Mouse (Mus musculus): ENCODE measurements around the gene Pip5k1c. TPM values are rescaled to one million over a fixed set of nuclear protein-coding genes. Genes with fewer than 3 reads are reported as not detected.

Pip5k1c gene
- total RNA-seq, 1 experiment: 27.3 TPM

DNA sequence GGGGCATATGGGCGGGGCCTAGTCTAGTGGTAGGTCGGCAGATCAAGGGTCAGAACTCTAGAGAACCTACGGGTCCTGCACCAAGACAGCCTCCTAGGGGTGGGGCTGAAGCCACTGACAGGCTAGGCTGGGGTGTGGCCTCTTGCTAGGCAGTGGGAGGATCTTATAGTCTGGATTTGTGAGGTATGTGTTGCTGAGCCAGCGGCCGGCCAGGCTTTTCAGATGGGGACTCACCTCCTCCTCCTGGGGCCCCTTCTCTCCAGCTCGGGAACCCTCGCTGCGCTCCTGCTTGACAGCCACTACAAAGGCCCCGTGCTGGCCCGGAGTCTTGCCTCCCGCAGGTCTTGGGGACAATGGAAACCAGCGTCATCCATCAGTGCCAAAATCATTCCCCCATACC lies 56.4 kb downstream of the Pip5k1c start:
- no peaks in the 10 kb centered on the region for H3K9me3 ChIP-seq (ENCODE audit: control insufficient read depth, insufficient read depth, low read depth, low read length)
- TF ChIP-seq ZNF384 (IDR thresholded peaks at IDR 0.05; ENCODE audit: low read depth, low read length): no peak
- no peak for TF ChIP-seq CHD2 (IDR thresholded peaks at IDR 0.05; ENCODE audit: low read depth, low read length)
- TF ChIP-seq MAFK (IDR thresholded peaks at IDR 0.05; ENCODE audit: insufficient read depth, low read depth, low read length): no peak
- TF ChIP-seq HCFC1 (IDR thresholded peaks at IDR 0.05; ENCODE audit: borderline replicate concordance, insufficient read depth, low read length): no peak
- no peak for TF ChIP-seq ZC3H11A (IDR thresholded peaks at IDR 0.05; ENCODE audit: borderline replicate concordance, low read depth, low read length)
- no peak overlapping the region; the same call in 1 of the 2 replicates for H3K9ac ChIP-seq (ENCODE audit: insufficient read depth, low read depth, low read length, poor library complexity, severe bottlenecking)
- DNase-seq (ENCODE audit: low read depth, low spot score): peak; percentile 87
- peak overlapping the region; percentile 69 to 87 for H3K4me3 ChIP-seq (ENCODE audit: insufficient read depth in 1 of 2, low read depth in 1 of 2, low read length in 2 of 2, poor library complexity in 1 of 2, severe bottlenecking in 1 of 2)
- H3K27ac ChIP-seq (ENCODE audit: insufficient read depth, low read depth, low read length, poor library complexity, severe bottlenecking): no peak overlapping the region; the same call in 1 of the 2 replicates
- no peaks in the 10 kb centered on the region for H3K36me3 ChIP-seq (ENCODE audit: control insufficient read depth, insufficient read depth, low read length, poor library complexity, severe bottlenecking)
- H3K4me1 ChIP-seq (ENCODE audit: control insufficient read depth in 2 of 2, insufficient read depth in 2 of 2, low read length in 2 of 2, poor library complexity in 1 of 2): peaks cover 4 to 12% of the 10 kb centered on the region in 2 experiments; a peak in 3 of 4 replicates
- in situ Hi-C loops (cut with MboI; ENCODE audit: low sequenced_read_pairs in 2 of 2, unreplicated experiment in 2 of 2): no loop called here

- no peak for TF ChIP-seq MAFK (IDR thresholded peaks at IDR 0.05; ENCODE audit: insufficient read depth, low read depth, low read length)
- no peak for TF ChIP-seq ZNF384 (IDR thresholded peaks at IDR 0.05; ENCODE audit: low read depth, low read length)
- TF ChIP-seq HCFC1 (IDR thresholded peaks at IDR 0.05; ENCODE audit: borderline replicate concordance, insufficient read depth, low read length): no peak
- TF ChIP-seq ZC3H11A (IDR thresholded peaks at IDR 0.05; ENCODE audit: borderline replicate concordance, low read depth, low read length): no peak
- no peak for TF ChIP-seq CHD2 (IDR thresholded peaks at IDR 0.05; ENCODE audit: low read depth, low read length)
- in situ Hi-C loops (cut with MboI; ENCODE audit: low sequenced_read_pairs in 2 of 2, unreplicated experiment in 2 of 2): no loop called here
- no peak for DNase-seq (ENCODE audit: low read depth, low spot score)
- Histone ChIP-seq H3K36me3 (ENCODE audit: control insufficient read depth, insufficient read depth, low read length, poor library complexity, severe bottlenecking) (no peaks in the 10 kb centered on the region), H3K4me3 (ENCODE audit: insufficient read depth in 1 of 2, low read depth in 1 of 2, low read length in 2 of 2, poor library complexity in 1 of 2, severe bottlenecking in 1 of 2) (peak overlapping the region; percentile 69 to 87), H3K9me3 (ENCODE audit: control insufficient read depth, insufficient read depth, low read depth, low read length) (no peaks in the 10 kb centered on the region), H3K27ac (ENCODE audit: insufficient read depth, low read depth, low read length, poor library complexity, severe bottlenecking) (peak overlapping the region; percentile 2; the same call in 1 of the 2 replicates), H3K9ac (ENCODE audit: insufficient read depth, low read depth, low read length, poor library complexity, severe bottlenecking) (peak overlapping the region; percentile 67), H3K4me1 (ENCODE audit: control insufficient read depth in 2 of 2, insufficient read depth in 2 of 2, low read length in 2 of 2, poor library complexity in 1 of 2) (peaks cover 9 to 19% of the 10 kb centered on the region in 2 experiments; a peak in 3 of 4 replicates)
Measured at GRCm38 (mm10) chr10:81349961-81350350, 57.2 kb downstream of the Pip5k1c start.

GRCm38 (mm10) chr10:81350351-81351063 lies 57.7 kb downstream of the Pip5k1c start, which contains the start of gene Hmg20b:
Gene Hmg20b (minus strand): TSS chr10:81350480.
- Histone ChIP-seq H3K9ac (ENCODE audit: insufficient read depth, low read depth, low read length, poor library complexity, severe bottlenecking) (peak within 1 kb of the TSS; percentile 76), H3K4me1 (ENCODE audit: control insufficient read depth in 2 of 2, insufficient read depth in 2 of 2, low read length in 2 of 2, poor library complexity in 1 of 2) (peaks cover 11 to 20% of the 10 kb centered on the region in 2 experiments; a peak in 3 of 4 replicates)
- in situ Hi-C loops (cut with MboI; ENCODE audit: low sequenced_read_pairs in 2 of 2, unreplicated experiment in 2 of 2): no loop called here

DNA sequence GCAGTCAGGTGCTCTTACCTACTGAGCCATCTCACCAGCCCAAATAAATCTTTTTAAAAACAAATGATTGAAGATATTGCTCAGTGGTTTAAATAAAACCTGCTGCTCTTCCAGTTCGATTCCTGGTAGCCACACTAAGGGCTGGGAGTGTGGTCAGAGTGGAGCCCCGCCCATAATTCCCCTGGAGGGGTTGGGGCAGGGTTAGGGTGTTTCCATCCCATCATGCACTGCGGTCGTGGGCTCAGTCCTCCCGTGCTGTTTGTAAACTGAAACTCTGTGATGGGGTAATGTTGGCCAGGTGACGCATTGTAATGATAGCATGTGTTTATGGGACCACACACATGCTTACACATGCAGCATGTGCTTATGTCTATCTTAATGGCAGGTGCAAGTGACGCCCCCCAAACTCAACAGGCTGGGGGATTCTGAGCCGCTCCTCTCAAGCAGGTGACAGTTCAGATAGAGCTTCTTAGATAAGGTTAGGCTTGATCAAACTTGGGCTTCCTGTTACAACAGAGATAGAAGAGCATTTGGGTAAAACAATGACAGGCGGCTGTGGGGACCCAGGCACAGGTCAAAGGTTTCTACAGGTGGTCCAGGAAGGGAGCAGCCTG lies 59.0 kb downstream of the Pip5k1c start:
- Histone ChIP-seq H3K9me3 (ENCODE audit: control insufficient read depth, insufficient read depth, low read depth, low read length) (no peaks in the 10 kb centered on the region), H3K4me3 (ENCODE audit: insufficient read depth in 1 of 2, low read depth in 1 of 2, low read length in 2 of 2, poor library complexity in 1 of 2, severe bottlenecking in 1 of 2) (peak overlapping the region; percentile 35 to 62), H3K36me3 (ENCODE audit: control insufficient read depth, insufficient read depth, low read length, poor library complexity, severe bottlenecking) (no peaks in the 10 kb centered on the region), H3K9ac (ENCODE audit: insufficient read depth, low read depth, low read length, poor library complexity, severe bottlenecking) (peak overlapping the region; percentile 49; the same call in 1 of the 2 replicates), H3K27ac (ENCODE audit: insufficient read depth, low read depth, low read length, poor library complexity, severe bottlenecking) (peak overlapping the region; percentile 1; the same call in 1 of the 2 replicates), H3K4me1 (ENCODE audit: control insufficient read depth in 2 of 2, insufficient read depth in 2 of 2, low read length in 2 of 2, poor library complexity in 1 of 2) (peaks cover 11 to 23% of the 10 kb centered on the region in 2 experiments; a peak in 3 of 4 replicates)
- TF ChIP-seq CHD2 (IDR thresholded peaks at IDR 0.05; ENCODE audit: low read depth, low read length) (no peak), MAFK (IDR thresholded peaks at IDR 0.05; ENCODE audit: insufficient read depth, low read depth, low read length) (no peak), HCFC1 (IDR thresholded peaks at IDR 0.05; ENCODE audit: borderline replicate concordance, insufficient read depth, low read length) (no peak), ZC3H11A (IDR thresholded peaks at IDR 0.05; ENCODE audit: borderline replicate concordance, low read depth, low read length) (no peak), ZNF384 (IDR thresholded peaks at IDR 0.05; ENCODE audit: low read depth, low read length) (no peak)
- DNase-seq (ENCODE audit: low read depth, low spot score): peak; percentile 81
- in situ Hi-C loops (cut with MboI; ENCODE audit: low sequenced_read_pairs in 2 of 2, unreplicated experiment in 2 of 2): no loop called here

More at GRCm38 (mm10) chr10:81350351-81351063, 57.7 kb downstream of the Pip5k1c start, which contains the start of gene Hmg20b:
- no peaks in the 10 kb centered on the region for H3K36me3 ChIP-seq (ENCODE audit: control insufficient read depth, insufficient read depth, low read length, poor library complexity, severe bottlenecking)
- H3K4me3 ChIP-seq (ENCODE audit: insufficient read depth in 1 of 2, low read depth in 1 of 2, low read length in 2 of 2, poor library complexity in 1 of 2, severe bottlenecking in 1 of 2): peak within 1 kb of the TSS; percentile 75 to 87
- peak within 1 kb of the TSS; percentile 69; the same call in 1 of the 2 replicates for H3K27ac ChIP-seq (ENCODE audit: insufficient read depth, low read depth, low read length, poor library complexity, severe bottlenecking)
- peak; percentile 97 for DNase-seq (ENCODE audit: low read depth, low spot score)
- H3K9me3 ChIP-seq (ENCODE audit: control insufficient read depth, insufficient read depth, low read depth, low read length): no peaks in the 10 kb centered on the region
- TF ChIP-seq MAFK (IDR thresholded peaks at IDR 0.05; ENCODE audit: insufficient read depth, low read depth, low read length): no peak
- TF ChIP-seq HCFC1 (IDR thresholded peaks at IDR 0.05; ENCODE audit: borderline replicate concordance, insufficient read depth, low read length): no peak
- 0 out of 2 replicates have a peak, but pooled peaks have one; percentile 15 for TF ChIP-seq CHD2 (IDR thresholded peaks at IDR 0.05; ENCODE audit: low read depth, low read length)
- TF ChIP-seq ZNF384 (IDR thresholded peaks at IDR 0.05; ENCODE audit: low read depth, low read length): peak; percentile 87
